Mouse (Mus musculus) myocyte (in vitro differentiated cells): ENCODE measurements around the gene Rab11fip4. TPM values are rescaled to one million over a fixed set of nuclear protein-coding genes. Genes with fewer than 3 reads are reported as not detected.

ENCODE experiments used
- H3K27me3 ChIP-seq: one replicate; pipeline ENCODE4 v1.6.1; 2011; ENCODE audit not compliant: control insufficient read depth, insufficient read depth, insufficient read length
- H3K36me3 ChIP-seq: one replicate; pipeline ENCODE4 v1.6.1; 2011; ENCODE audit not compliant: control insufficient read depth, insufficient read depth
- H3K4me2 ChIP-seq: one replicate; pipeline ENCODE4 v1.6.1; 2011; ENCODE audit warnings: low read depth, control low read depth
- H3K4me3 ChIP-seq: one replicate; pipeline ENCODE4 v1.5.1; 2011; ENCODE audit warnings: mild to moderate bottlenecking, control low read depth, moderate library complexity
- H3K79me2 ChIP-seq: one replicate; pipeline ENCODE4 v1.6.1; 2011; ENCODE audit not compliant: control insufficient read depth, insufficient read depth
- H3ac ChIP-seq: one replicate; pipeline ENCODE4 v1.6.1; 2011; ENCODE audit not compliant: control insufficient read depth, insufficient read length
- CEBPB ChIP-seq: IDR thresholded peaks from 2 replicates; pipeline ENCODE4 v1.6.1; 2011; ENCODE audit warnings: mild to moderate bottlenecking, moderate library complexity; ENCODE audit not compliant: poor library complexity, insufficient read depth, severe bottlenecking
- E2F4 ChIP-seq: IDR thresholded peaks from one replicate; pipeline ENCODE4 v1.6.1; 2011; ENCODE audit warnings: mild to moderate bottlenecking, control low read depth, moderate library complexity; ENCODE audit not compliant: insufficient read depth
- MAX ChIP-seq: IDR thresholded peaks from one replicate; pipeline ENCODE4 v1.6.1; 2011; ENCODE audit warnings: low read depth, mild to moderate bottlenecking, control low read depth
- MYOD1 ChIP-seq, 3 experiments: IDR thresholded peaks; one replicate each; pipeline ENCODE4 v1.6.1; 2011; ENCODE audit warnings: control low read depth in 2 of 3, low read depth in 2 of 3, mild to moderate bottlenecking in 2 of 3, moderate library complexity in 1 of 3; ENCODE audit not compliant: insufficient read length in 2 of 3, control insufficient read depth in 1 of 3
- MYOG ChIP-seq, 3 experiments: IDR thresholded peaks; one replicate each; pipeline ENCODE4 v1.6.1; 2011; ENCODE audit warnings: control low read depth in 2 of 3, low read depth in 2 of 3, mild to moderate bottlenecking in 2 of 3; ENCODE audit not compliant: insufficient read length in 2 of 3, control insufficient read depth in 1 of 3, insufficient read depth in 1 of 3
- POLR2A ChIP-seq: IDR thresholded peaks from one replicate; pipeline ENCODE4 v1.6.1; 2011; ENCODE audit warnings: low read depth, mild to moderate bottlenecking, control low read depth, moderate library complexity; ENCODE audit not compliant: insufficient read length
- POLR2AphosphoS2 ChIP-seq: IDR thresholded peaks from one replicate; pipeline ENCODE4 v1.6.1; 2011; ENCODE audit warnings: low read depth, control low read depth; ENCODE audit not compliant: insufficient read length
- REST ChIP-seq: IDR thresholded peaks from one replicate; pipeline ENCODE4 v1.6.1; 2011; ENCODE audit warnings: mild to moderate bottlenecking, control low read depth, moderate library complexity; ENCODE audit not compliant: insufficient read depth, insufficient read length
- SRF ChIP-seq: IDR thresholded peaks from one replicate; pipeline ENCODE4 v1.6.1; 2011; ENCODE audit warnings: low read depth; ENCODE audit not compliant: control insufficient read depth, insufficient read length
- TCF12 ChIP-seq: IDR thresholded peaks from one replicate; pipeline ENCODE4 v1.6.1; 2011; ENCODE audit warnings: mild to moderate bottlenecking, control low read depth; ENCODE audit not compliant: poor library complexity, insufficient read depth, severe bottlenecking
- TCF3 ChIP-seq: IDR thresholded peaks from one replicate; pipeline ENCODE4 v1.6.1; 2011; ENCODE audit warnings: low read depth, control low read depth; ENCODE audit not compliant: insufficient read length
- USF1 ChIP-seq: IDR thresholded peaks from one replicate; pipeline ENCODE4 v1.6.1; 2011; ENCODE audit warnings: low read depth, mild to moderate bottlenecking, control low read depth, moderate library complexity
- polyA plus RNA-seq: library from polyadenylated mRNA; unstranded; fragments of >200 nt; fragmentation: generic; extraction: Trizol; gene quantifications from one replicate; pipeline ENCODE4 v1.2.1, GENCODE M21; 2012; ENCODE audit warnings: missing spikeins

Gene Rab11fip4
- polyA plus RNA-seq, 1 experiment, result 0.04 TPM

DNA sequence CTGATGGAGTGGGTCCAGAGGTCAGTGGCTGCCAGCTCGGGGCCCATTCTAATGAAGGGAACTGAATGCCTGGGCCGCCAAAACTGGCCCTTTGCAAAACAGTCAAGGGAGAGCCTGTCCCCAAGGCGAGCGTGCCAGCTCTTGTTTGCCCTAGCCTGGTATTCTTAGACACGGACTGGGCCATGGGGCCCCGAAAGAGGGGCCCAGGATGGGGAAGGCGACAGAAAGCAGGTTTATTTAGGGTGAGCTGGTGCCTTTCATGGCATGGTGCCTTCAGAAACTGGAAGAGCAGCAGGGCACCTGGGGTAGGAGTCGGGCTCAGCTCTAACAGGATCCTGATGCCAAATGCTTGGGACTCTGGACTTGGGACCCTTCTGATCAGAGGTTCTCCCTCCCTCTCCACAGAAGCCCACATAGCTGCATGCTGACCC lies 56.1 kb downstream of the Rab11fip4 start:
- TF ChIP-seq MAX (no peak), USF1 (no peak), POLR2AphosphoS2 (no peak), MYOG (IDR thresholded peaks at IDR 0.05; ENCODE audit: control insufficient read depth in 1 of 3, insufficient read depth in 1 of 3, insufficient read length in 2 of 3, low read depth in 2 of 3) (no peak), E2F4 (no peak)
- Histone ChIP-seq H3K79me2 (no peaks in the 10 kb centered on the region), H3K4me2 (no peak overlapping the region), H3K4me3 (no peak overlapping the region), H3ac (no peak overlapping the region), H3K36me3 (no peaks in the 10 kb centered on the region), H3K27me3 (peaks cover 13% of the 10 kb centered on the region)

DNA sequence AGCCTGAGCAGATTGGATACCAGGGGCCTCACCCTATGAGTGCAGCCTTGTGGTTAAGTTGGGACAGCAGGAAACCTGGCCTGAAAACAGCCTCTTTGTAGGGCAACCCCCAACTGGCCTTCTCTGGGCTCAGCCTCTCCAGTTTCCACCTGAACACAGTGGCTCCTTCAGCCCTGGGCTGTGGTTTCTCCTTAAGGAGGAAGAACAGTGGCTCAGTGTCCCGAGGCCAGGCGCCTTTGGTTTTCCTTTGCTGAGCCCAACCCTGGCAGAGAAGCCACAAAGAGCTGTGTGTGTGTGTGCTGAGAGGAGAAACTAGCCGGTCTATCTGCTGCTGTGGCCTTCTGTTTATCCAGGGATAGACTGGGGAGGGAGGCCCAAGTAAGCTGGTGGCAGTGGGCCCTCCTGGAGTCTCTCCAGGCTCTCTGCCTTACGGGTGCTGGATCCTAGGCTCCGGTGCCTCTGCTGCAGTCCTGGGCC lies 59.4 kb downstream of the Rab11fip4 start:
- Histone ChIP-seq H3K36me3 (no peaks in the 10 kb centered on the region), H3K79me2 (no peaks in the 10 kb centered on the region), H3ac (no peak overlapping the region), H3K4me2 (no peak overlapping the region), H3K4me3 (no peak overlapping the region), H3K27me3 (peaks cover 23% of the 10 kb centered on the region)
- TF ChIP-seq SRF, result no peak
- no peak for TF ChIP-seq TCF3
- peak in 1 of 3 experiments; percentile 18 for TF ChIP-seq MYOG (IDR thresholded peaks at IDR 0.05; ENCODE audit: control insufficient read depth in 1 of 3, insufficient read depth in 1 of 3, insufficient read length in 2 of 3, low read depth in 2 of 3)
- TF ChIP-seq POLR2AphosphoS2, result no peak
- TF ChIP-seq MAX, result no peak
- no peak for TF ChIP-seq USF1
- TF ChIP-seq REST, result no peak
- TF ChIP-seq CEBPB, result no peak
- peak in 1 of 3 experiments; percentile 2 for TF ChIP-seq MYOD1 (IDR thresholded peaks at IDR 0.05; ENCODE audit: control insufficient read depth in 1 of 3, insufficient read length in 2 of 3, low read depth in 2 of 3)
- TF ChIP-seq TCF12, result no peak

DNA sequence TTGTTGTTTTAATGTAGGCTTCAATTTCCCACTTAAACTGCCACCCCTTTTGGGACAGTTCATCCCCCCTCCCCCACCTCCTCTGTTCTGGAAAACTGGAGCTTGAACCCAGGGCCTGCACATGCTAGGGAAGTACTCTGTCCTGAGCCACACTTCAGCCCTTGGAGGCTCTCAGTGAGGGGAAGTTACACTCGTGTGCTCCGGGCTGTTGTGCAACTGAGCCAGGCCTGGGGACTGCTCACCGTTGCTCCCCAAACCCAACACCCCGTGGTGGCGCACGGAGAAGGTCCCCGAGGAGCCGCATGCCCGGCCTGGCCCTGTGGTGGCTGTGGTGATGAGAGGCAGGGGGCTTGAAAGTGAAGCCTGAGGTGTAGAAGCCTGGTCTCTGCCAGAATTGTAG lies 61.2 kb downstream of the Rab11fip4 start:
- no peaks in the 10 kb centered on the region for H3K79me2 ChIP-seq
- no peak overlapping the region for H3K4me3 ChIP-seq
- H3ac ChIP-seq, result no peak overlapping the region
- peaks cover 20% of the 10 kb centered on the region for H3K27me3 ChIP-seq
- no peak overlapping the region for H3K4me2 ChIP-seq
- TF ChIP-seq TCF12 (no peak), POLR2AphosphoS2 (no peak), MYOD1 (IDR thresholded peaks at IDR 0.05; ENCODE audit: control insufficient read depth in 1 of 3, insufficient read length in 2 of 3, low read depth in 2 of 3) (no peak), MAX (no peak), CEBPB (no peak), USF1 (no peak), MYOG (IDR thresholded peaks at IDR 0.05; ENCODE audit: control insufficient read depth in 1 of 3, insufficient read depth in 1 of 3, insufficient read length in 2 of 3, low read depth in 2 of 3) (no peak)
- no peaks in the 10 kb centered on the region for H3K36me3 ChIP-seq

DNA sequence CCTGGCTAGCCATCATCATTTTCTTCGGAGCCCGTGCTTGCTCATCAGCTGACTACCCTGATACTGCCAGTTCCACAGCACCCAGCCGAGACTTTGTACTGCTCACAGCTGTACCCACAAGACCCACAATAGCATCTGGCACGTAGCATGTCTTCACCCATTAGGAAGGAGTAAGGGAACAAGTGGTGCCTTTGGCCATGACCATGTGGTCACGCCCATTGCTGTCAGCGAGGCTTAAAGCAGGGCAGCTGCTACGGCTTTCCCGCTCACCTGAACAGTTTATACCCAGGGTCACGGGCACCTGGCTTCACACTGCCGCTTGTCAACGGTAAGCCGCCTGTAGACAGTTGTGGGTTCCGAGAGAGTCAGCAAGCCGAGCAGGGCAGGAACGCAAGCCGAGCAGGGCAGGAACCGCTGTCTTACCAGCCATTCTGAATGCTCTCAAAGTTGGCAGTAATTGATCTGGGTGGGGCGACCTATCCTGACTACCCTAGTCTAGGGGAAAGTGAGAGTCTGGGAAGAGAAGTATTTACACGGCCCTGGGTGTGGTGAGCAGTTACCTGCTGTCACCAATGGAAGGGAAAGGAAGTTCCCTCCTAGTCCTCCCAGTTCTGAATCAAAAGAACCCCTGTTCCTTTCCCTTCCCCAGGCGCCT lies 62.0 kb downstream of the Rab11fip4 start:
- H3K4me2 ChIP-seq, result no peak overlapping the region
- peak; percentile 42 to 93 (median 85) for TF ChIP-seq MYOD1 (IDR thresholded peaks at IDR 0.05; ENCODE audit: control insufficient read depth in 1 of 3, insufficient read length in 2 of 3, low read depth in 2 of 3)
- TF ChIP-seq TCF3, result peak; percentile 83
- peak; percentile 38 for TF ChIP-seq TCF12
- peak; percentile 79 to 96 (median 90) for TF ChIP-seq MYOG (IDR thresholded peaks at IDR 0.05; ENCODE audit: control insufficient read depth in 1 of 3, insufficient read depth in 1 of 3, insufficient read length in 2 of 3, low read depth in 2 of 3)
- TF ChIP-seq USF1, result no peak
- no peak for TF ChIP-seq MAX
- no peak overlapping the region for H3K4me3 ChIP-seq
- H3K36me3 ChIP-seq, result no peaks in the 10 kb centered on the region
- H3K27me3 ChIP-seq, result peaks cover 12% of the 10 kb centered on the region
- H3K79me2 ChIP-seq, result no peaks in the 10 kb centered on the region
- H3ac ChIP-seq, result no peak overlapping the region

DNA sequence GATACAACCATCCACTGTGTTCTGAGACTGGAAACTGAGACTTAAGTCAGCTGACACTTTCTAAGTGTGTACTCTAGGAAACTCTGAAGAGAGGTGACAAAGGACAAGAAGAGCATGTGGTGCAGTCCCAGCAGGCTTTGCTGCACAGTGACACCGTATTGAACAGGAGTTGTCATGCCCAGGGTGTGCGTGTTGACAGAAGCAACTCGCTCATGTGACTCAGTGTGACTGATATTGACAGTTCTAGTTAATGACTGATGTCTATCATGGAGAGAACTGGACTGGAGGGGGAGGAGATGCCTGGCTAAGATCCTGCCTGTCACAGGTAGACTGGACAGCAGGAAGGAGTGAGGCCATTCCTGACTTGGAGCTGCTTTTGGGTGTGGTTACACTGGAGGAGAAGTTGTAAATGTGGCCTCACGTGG lies 63.4 kb downstream of the Rab11fip4 start:
- peaks cover 15% of the 10 kb centered on the region for H3K27me3 ChIP-seq
- H3K36me3 ChIP-seq, result no peaks in the 10 kb centered on the region
- no peaks in the 10 kb centered on the region for H3K79me2 ChIP-seq
- no peak overlapping the region for H3K4me2 ChIP-seq
- no peak overlapping the region for H3K4me3 ChIP-seq
- no peak overlapping the region for H3ac ChIP-seq
- no peak for TF ChIP-seq MAX
- TF ChIP-seq POLR2AphosphoS2, result no peak
- TF ChIP-seq POLR2A, result no peak
- no peak for TF ChIP-seq MYOD1 (IDR thresholded peaks at IDR 0.05; ENCODE audit: control insufficient read depth in 1 of 3, insufficient read length in 2 of 3, low read depth in 2 of 3)
- TF ChIP-seq TCF3, result no peak
